Mouse (Mus musculus): ENCODE results near the gene Chrm5. TPM values are rescaled to one million over a fixed set of nuclear protein-coding genes. Genes with fewer than 3 reads are reported as not detected.
"Not testable (repeated sequence)": the region's sequence is repeated elsewhere in the genome, so short reads cannot be mapped to it uniquely, and the experiment has no call there.

Gene Chrm5
- polyA plus RNA-seq, 1 experiment: not detected

DNA sequence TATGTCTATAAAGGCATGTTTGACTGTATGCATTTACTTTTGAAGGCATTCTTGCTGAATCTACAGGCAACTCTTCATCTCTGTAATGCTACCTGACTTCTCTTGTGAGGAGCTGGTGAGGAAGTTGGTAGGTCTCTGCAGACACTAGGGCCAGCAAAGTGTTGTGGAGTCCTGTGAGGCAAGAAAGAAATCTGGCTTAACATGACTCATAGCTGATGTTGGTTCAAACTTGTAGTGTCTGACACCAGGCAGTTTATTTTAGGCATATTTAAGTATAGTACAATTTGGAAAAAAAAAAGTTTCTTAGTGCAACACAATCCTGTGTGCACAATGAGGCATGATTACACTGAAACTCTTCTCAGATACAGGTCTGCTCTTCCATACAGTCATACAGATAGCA, 11.0 kb downstream of the Chrm5 start:
- Histone ChIP-seq H3K4me1 (ENCODE audit: control insufficient read depth, insufficient read depth, low read length) (no peaks in the 10 kb centered on the region), H3K27ac (ENCODE audit: insufficient read depth, low read depth, low read length) (no peak overlapping the region), H3K4me3 (ENCODE audit: insufficient read depth, low read depth, low read length) (no peak overlapping the region)
- TF ChIP-seq CTCF (IDR thresholded peaks at IDR 0.05; ENCODE audit: insufficient read depth, low read depth, low read length) (no peak), POLR2A (IDR thresholded peaks at IDR 0.05; ENCODE audit: insufficient read depth, low read depth, low read length) (no peak)

DNA sequence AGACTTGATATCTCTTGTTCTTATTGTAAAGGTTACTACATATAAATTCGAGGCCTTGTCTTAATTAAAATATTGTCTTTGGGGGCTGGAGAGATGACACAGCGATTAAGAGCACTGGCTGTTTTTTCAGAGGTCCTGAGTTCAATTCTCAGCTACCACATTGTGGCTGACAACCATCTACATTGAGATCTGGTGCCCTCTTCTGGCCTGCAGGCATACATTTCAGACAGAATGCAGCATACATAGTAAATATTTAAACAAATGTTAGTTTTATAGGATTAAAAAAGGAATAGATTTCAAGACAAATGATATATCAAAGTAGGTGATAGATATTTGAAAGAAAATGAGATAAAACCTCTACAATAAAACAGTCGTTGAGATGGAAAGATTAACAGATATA, 20.0 kb downstream of the Chrm5 start:
- WGBS: 92% methylated on average over 3 of the region's 3 CpGs
- no peak overlapping the region for H3K27ac ChIP-seq (ENCODE audit: insufficient read depth, low read depth, low read length)
- no peaks in the 10 kb centered on the region for H3K4me1 ChIP-seq (ENCODE audit: control insufficient read depth, insufficient read depth, low read length)
- no peak for TF ChIP-seq CTCF (IDR thresholded peaks at IDR 0.05; ENCODE audit: insufficient read depth, low read depth, low read length)
- TF ChIP-seq POLR2A (IDR thresholded peaks at IDR 0.05; ENCODE audit: insufficient read depth, low read depth, low read length): no peak
- H3K4me3 ChIP-seq (ENCODE audit: insufficient read depth, low read depth, low read length): no peak overlapping the region

DNA sequence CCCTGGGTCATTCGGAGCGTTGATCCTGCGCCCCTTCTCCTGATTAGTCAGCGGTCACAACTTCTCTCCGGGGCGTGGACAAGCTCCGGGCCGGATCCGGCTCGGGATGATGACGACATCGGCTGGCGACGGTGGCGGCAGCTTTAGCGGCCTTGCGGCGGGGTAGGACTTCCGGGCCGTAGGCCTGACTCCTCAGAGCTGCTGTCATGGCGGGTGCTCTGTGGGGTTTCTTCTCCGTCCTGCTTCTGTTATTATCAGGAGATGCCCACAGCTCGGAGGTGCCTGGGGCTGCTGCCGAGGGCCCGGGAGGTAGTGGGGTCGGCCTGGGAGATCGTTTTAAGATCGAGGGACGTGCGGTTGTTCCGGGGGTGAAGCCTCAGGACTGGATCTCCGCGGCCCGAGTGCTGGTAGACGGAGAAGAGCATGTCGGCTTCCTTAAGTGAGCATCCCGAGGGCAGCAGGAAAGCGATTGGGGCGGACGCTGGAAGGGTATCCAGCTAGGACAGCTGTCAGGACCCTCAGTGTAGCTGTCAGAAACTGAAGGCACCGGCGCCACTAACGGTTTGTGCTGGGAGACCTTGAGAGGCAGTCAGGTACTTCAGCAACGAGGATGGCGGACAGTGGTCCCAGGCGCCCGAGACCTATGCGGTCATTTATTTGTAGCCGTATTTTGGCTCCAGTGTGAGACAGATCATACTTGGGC, 25.6 kb downstream of the Chrm5 start, which contains the start of gene Emc7:
TSS of gene Emc7 (plus strand) at position 136 of the 703 bp plus-strand sequence.
- Histone ChIP-seq H3K27ac (ENCODE audit: insufficient read depth, low read depth, low read length) (peak within 1 kb of the TSS; percentile 53), H3K4me3 (ENCODE audit: insufficient read depth, low read depth, low read length) (peak within 1 kb of the TSS; percentile 88), H3K4me1 (ENCODE audit: control insufficient read depth, insufficient read depth, low read length) (no peaks in the 10 kb centered on the region)
- TF ChIP-seq POLR2A (IDR thresholded peaks at IDR 0.05; ENCODE audit: insufficient read depth, low read depth, low read length): peak; percentile 87
- no peak for TF ChIP-seq CTCF (IDR thresholded peaks at IDR 0.05; ENCODE audit: insufficient read depth, low read depth, low read length)
- WGBS: under 1% methylated on average over 49 of the region's 49 CpGs

DNA sequence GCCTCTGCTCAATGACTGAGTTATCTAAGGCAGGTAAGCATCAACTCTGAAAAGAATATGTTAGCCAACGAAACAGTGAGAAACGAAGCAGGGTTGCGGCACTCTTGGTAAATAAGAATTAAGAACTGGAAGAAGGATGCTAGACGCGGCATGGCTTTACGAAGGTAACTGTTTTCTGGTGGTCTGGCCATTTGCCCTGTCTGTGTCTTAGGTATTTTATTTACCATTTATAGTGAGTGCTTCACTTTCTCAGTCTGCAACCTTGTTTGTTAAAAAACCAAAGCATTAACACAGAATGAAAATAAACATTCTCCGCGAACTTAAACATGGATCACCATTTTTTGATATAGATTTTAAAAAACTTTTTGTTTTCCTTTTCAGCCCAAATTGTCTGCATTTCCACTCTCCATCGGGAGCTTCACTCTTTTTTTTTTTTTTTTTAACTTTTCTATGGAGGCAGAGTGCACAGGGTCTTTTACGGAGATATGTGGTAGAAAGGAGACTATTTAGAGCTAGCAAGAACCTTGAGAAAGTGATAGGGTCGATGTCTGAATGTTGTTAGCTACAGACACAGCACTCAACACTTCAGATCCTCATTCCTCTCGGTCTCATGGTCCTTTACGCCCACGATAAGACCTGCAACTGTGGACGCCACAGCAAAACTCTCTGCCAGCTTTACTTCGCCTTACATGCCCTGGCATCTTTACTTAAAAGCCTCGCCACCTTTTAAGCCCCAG, 26.3 kb downstream of the Chrm5 start:
- Histone ChIP-seq H3K27ac (ENCODE audit: insufficient read depth, low read depth, low read length) (peak overlapping the region; percentile 41), H3K4me1 (ENCODE audit: control insufficient read depth, insufficient read depth, low read length) (no peaks in the 10 kb centered on the region), H3K4me3 (ENCODE audit: insufficient read depth, low read depth, low read length) (peak overlapping the region; percentile 88)
- 28% methylated on average over 17 of the region's 17 CpGs for WGBS
- TF ChIP-seq POLR2A (IDR thresholded peaks at IDR 0.05; ENCODE audit: insufficient read depth, low read depth, low read length) (no peak), CTCF (IDR thresholded peaks at IDR 0.05; ENCODE audit: insufficient read depth, low read depth, low read length) (no peak)

DNA sequence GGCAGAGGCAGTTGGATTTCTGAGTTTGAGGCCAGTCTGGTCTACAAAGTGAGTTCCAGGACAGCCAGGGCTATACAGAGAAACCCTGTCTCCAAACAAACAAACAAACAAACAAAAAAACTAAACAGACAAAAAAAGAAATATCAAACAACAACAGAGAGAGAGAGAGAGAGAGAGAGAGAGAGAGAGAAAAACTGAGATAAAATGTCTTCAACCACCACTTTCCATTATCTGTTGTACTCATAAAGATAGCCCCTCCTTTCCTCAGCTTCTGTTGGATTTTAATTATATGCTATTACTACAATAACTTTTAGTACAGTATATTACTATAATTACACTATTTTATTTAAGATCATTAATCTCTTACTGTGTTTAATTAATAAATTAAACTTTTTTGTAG, 28.1 kb downstream of the Chrm5 start:
- not testable (repeated sequence) for H3K4me1 ChIP-seq (ENCODE audit: control insufficient read depth, insufficient read depth, low read length); H3K27ac ChIP-seq (ENCODE audit: insufficient read depth, low read depth, low read length); H3K4me3 ChIP-seq (ENCODE audit: insufficient read depth, low read depth, low read length)

DNA sequence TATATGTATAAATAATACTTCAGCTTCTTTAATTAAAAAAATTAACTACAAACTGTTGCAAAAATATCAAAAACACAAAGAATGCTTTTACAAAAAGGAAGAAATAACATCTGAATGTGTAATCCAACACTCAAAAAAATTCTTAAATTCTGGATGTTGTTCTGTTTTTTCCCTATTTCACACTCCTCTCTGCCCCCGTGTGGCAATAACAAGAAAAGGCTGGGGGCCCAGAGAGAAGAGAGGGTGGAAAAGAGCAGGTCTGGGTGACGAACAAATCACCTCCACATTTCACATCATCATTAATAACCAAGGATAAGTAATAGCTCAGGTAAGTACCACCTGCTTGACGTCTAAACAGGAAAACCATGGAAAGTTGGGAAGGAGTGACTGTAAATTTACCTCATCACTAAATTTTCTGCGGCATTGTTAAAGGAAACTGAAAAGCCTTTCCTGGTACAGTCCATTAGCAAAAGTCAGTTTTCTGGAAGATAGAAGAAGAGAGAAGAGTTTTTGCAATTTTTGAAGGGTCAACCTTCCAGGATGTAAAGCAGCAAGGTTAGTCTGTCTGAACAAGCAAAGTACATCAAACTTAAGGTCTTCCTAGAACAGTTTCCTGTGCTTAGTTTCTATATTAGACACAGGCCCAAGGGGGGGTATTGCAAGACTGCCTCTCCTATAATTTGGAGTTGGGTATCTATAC, 30.8 kb downstream of the Chrm5 start:
- WGBS: 35% methylated on average over 4 of the region's 4 CpGs

DNA sequence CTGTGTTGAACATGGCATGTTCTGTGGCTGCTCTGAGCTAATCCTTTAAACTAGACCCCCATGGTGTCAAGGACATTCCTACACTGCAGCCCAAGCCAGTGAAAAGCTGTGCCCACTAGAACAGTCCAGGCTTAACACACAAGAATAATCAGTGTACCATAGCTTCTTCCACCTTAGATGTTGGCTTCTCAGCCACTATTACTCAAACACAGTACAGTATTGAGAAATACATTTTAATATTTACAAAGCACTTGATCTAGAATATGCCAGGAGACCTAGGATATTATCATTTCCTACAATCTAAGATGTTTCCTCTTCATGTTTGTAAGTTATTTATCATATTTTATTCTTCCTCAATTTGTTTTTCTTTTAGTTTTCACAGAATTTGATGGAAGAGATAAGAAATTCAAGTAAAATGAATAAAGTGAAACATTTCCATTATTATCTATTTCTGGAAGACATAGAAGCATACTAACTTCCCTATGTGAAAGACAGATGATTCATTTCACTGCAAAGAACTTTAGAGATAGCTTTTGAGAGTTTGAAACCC, 32.0 kb downstream of the Chrm5 start:
- TF ChIP-seq POLR2A (IDR thresholded peaks at IDR 0.05; ENCODE audit: insufficient read depth, low read depth, low read length): no peak
- TF ChIP-seq CTCF (IDR thresholded peaks at IDR 0.05; ENCODE audit: insufficient read depth, low read depth, low read length): no peak
- no peaks in the 10 kb centered on the region for H3K4me1 ChIP-seq (ENCODE audit: control insufficient read depth, insufficient read depth, low read length)
- H3K4me3 ChIP-seq (ENCODE audit: insufficient read depth, low read depth, low read length): no peak overlapping the region
- H3K27ac ChIP-seq (ENCODE audit: insufficient read depth, low read depth, low read length): no peak overlapping the region

More for the DNA sequence above, 30.8 kb downstream of the Chrm5 start:
- TF ChIP-seq CTCF (IDR thresholded peaks at IDR 0.05; ENCODE audit: insufficient read depth, low read depth, low read length): no peak
- TF ChIP-seq POLR2A (IDR thresholded peaks at IDR 0.05; ENCODE audit: insufficient read depth, low read depth, low read length): no peak
- Histone ChIP-seq H3K4me3 (ENCODE audit: insufficient read depth, low read depth, low read length) (no peak overlapping the region), H3K27ac (ENCODE audit: insufficient read depth, low read depth, low read length) (no peak overlapping the region), H3K4me1 (ENCODE audit: control insufficient read depth, insufficient read depth, low read length) (no peaks in the 10 kb centered on the region)

DNA sequence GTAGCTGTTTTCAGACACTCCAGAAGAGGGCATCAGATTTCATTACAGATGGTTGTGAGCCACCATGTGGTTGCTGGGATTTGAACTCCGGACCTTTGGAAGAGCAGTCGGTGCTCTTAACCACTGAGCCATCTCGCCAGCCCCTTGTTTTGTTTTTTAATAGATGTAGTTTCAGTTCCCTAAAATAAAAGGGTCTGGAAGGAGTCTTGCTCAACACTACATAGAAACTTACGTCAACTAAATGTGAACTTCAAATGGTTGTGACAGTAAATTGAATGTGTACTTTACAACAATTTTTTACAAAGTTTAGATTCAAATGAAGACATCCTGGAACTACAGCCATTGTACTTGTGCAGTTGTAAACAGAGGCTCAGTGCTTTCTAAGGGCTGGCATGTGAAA, 32.5 kb downstream of the Chrm5 start:
- H3K4me3 ChIP-seq (ENCODE audit: insufficient read depth, low read depth, low read length); H3K4me1 ChIP-seq (ENCODE audit: control insufficient read depth, insufficient read depth, low read length); H3K27ac ChIP-seq (ENCODE audit: insufficient read depth, low read depth, low read length): not testable (repeated sequence)
- WGBS: 66% methylated on average over 4 of the region's 4 CpGs

DNA sequence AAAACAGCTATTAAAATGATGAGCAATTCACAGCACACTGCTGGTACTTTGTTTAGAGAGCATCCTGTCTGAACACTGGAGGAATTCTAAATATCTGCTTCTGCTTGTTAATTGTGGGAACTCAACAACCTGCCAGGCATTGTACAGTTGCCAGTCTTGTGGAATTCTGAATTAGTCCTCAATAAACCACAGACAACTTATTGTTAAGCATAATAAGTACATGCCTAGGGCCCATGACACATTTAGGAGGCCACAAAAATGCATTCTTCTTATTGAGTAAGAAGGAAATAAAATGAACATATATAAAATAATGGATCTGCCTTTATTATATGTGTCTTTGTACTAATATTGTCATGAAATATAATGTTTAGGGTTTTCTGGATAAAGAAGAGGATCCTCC, 35.1 kb downstream of the Chrm5 start:
- no peak overlapping the region for H3K27ac ChIP-seq (ENCODE audit: insufficient read depth, low read depth, low read length)

More for the DNA sequence above, 35.1 kb downstream of the Chrm5 start:
- no peak for TF ChIP-seq CTCF (IDR thresholded peaks at IDR 0.05; ENCODE audit: insufficient read depth, low read depth, low read length)
- TF ChIP-seq POLR2A (IDR thresholded peaks at IDR 0.05; ENCODE audit: insufficient read depth, low read depth, low read length): no peak
- no peak overlapping the region for H3K4me3 ChIP-seq (ENCODE audit: insufficient read depth, low read depth, low read length)
- no peaks in the 10 kb centered on the region for H3K4me1 ChIP-seq (ENCODE audit: control insufficient read depth, insufficient read depth, low read length)

All from olfactory bulb, adult 2 months (tissue).